Mouse (Mus musculus) CD4-positive, CD25-positive, alpha-beta regulatory T cell, adult 4 months (primary cell): ENCODE data around the gene Hist1h2bm. TPM values are rescaled to one million over a fixed set of nuclear protein-coding genes. Genes with fewer than 3 reads are reported as not detected.

Source experiments
- ATAC-seq: one replicate; pipeline ENCODE4 v1.8.0; 2017
- polyA plus RNA-seq, 2 experiments: library from polyadenylated mRNA; unstranded; fragments of 100-300 nt; shearing (Covaris generic); gene quantifications; one replicate each; pipeline ENCODE4 v1.2.1; 2017

Hist1h2bm gene
- polyA plus RNA-seq, 2 experiments from 2014 or later, result 1.8 to 2.5 TPM

DNA sequence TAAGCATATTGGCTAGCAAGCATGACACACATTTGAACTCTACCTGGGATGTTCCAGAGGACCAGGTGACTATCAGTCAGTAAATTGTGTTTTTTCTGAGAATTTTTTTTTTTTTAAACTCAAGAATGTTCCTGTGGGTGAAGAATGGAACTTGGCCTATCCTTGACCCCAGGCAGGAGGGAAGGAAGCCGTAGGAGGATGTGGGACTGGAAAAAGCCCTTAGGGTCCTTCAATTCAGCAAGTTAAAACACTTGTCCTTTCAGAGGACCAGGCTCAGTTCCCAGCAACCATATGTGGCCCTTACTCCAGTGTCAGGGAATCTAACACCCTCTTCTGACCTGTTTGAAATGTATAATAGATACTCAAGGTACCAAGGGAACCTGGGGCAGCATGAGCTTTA lies 7.7 kb downstream of the Hist1h2bm start:
- no peak for ATAC-seq

DNA sequence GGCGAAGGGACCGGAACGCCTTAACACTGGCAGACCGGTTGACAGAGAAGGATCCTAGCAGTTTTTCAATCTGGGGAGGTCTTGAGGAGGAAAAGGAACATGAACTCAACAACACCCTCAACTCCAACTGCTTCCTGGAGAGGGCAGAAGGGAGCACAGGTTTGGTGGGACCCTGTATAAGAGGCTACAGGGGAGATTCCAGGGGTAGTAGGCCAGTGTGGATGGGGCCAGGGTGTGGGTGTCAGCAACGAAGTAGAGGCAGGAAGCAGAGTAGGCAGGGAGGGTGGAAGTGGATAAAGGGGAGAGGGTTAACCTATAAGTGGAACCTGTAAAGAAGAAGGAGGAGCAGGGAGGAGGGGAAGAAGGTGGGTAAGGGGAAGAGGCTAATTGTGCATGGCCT lies 11.6 kb downstream of the Hist1h2bm start:
- no peak for ATAC-seq

DNA sequence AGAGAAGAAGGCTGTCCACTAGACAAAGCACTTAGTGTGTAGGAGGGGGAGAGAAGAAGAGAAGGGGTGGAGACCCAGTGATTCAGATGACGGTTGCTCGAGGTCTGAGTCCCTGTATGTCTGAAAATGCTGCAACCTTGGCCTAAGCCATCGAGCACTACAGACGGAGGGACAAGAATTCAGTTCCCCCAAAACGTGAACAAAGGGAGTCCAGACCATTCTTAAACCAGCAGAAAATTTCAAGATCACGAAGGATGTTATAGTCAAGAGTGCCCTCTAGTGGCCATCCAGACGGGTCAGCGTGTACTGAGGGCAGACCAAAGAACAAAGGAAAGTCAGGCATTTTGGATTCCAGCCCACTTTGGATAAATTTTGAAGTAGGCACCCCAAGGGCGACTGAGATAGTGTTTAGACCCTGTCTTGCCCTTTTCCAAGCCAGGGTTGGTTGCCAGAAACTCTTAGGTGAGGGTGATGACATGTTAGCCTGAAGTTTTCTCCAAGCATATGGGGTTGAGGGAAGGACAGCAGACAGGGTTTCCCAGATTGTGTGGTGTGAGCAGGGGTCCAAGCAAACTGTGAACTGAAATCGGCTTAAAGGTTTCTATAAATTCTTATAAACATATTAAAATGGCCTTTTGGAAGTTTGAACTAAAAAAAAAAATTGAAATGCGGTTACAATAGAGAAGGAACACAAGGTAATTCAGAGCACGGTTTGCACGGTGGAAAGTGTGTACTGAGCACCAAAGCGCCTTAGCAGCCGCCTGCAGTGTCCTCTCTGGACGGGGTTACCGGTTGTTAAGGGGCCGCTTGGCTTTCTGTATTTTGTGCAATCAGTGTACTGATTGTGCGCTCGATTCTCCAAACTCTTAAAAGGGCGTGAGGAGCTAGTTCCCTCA lies 12.4 kb downstream of the Hist1h2bm start:
- ATAC-seq, result peak; percentile 56

DNA sequence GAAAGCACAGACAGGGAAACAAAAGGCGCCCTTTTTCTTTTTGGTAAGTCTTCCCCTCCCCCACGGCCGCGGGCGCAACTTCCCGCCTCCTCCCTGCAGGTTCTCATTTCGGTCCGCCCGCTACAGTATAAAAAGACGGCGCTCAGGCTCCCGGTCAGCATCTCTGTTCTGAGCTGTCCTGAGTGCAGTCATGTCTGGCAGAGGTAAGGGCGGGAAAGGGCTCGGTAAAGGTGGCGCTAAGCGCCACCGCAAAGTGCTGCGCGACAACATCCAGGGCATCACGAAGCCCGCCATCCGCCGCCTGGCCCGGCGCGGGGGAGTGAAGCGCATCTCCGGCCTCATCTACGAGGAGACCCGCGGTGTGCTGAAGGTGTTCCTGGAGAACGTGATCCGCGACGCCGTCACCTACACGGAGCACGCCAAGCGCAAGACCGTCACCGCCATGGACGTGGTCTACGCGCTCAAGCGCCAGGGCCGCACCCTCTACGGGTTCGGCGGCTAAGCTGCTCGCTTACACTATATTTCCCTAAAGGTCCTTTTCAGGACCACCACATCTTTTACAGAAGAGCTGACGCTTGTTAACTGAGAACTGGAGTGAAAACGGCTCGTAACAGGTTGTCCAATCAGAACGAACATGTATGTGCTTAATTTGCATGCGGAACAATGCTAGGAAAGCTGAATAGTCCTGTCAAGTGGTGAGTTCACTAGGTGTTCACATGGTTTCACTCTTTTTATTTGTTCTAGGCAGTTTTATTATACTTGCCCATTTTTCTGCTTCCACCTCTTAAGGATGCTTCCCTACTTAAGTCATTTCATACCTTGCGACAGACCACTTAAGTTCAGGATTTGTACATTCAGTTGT lies 13.3 kb downstream of the Hist1h2bm start, which contains the start of gene Hist1h4j:
Hist1h4j (plus strand) TSS at position 159 of the 862 bp plus-strand sequence.
- peak; percentile 66 for ATAC-seq

DNA sequence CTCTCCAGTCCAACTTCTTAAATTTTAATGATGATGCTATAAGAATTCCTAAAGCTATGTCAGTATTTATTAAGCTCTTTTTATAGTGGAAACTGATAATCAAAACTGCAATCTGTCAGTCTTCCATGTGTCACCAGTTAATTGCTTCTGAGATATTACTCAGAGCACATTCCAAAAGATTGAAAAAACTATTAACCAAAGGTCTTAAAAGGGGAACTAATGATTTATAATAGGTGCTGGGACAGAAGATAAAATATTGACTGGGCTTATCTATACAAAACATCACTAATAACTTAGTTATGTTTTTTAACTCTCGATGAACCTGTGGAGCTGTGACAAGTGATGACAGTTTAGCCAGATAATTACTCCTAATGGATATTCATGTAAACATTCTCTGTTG lies 23.2 kb downstream of the Hist1h2bm start:
- ATAC-seq, result no peak

DNA sequence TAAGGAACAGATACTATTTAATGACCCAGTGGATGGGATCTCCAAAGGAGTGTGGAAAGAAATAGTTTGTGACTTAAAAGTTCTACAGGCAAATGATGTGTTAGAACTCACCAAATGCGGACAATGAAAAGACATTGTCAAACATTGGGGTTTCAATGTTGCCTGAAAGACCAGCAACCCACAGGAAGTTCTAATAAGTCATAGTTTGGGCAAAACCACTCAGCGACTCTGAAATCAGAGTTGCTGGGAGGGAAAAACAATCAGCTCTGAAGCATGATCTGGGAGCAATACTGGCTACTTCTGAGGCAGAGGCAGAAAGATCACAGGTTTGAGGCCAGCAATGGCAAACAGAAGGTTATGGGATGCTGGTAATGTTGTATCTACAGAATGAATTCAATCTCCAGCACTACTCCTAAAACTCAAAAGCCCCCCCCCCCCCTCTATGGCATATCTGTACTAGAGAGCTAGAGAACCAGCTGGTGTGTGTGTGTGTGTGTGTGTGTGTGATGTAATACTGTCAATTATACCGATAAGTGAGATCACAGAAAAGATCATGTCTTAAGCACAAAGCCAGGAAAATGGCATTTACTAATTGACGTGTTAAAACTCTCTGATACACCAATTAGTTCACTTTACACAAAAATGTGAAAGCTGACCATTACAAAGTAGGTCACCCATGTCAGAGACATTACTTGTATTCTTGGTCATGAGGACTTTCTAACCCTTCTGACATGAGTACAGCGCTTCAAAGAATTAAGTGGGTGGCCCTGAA lies 27.7 kb downstream of the Hist1h2bm start:
- no peak for ATAC-seq

DNA sequence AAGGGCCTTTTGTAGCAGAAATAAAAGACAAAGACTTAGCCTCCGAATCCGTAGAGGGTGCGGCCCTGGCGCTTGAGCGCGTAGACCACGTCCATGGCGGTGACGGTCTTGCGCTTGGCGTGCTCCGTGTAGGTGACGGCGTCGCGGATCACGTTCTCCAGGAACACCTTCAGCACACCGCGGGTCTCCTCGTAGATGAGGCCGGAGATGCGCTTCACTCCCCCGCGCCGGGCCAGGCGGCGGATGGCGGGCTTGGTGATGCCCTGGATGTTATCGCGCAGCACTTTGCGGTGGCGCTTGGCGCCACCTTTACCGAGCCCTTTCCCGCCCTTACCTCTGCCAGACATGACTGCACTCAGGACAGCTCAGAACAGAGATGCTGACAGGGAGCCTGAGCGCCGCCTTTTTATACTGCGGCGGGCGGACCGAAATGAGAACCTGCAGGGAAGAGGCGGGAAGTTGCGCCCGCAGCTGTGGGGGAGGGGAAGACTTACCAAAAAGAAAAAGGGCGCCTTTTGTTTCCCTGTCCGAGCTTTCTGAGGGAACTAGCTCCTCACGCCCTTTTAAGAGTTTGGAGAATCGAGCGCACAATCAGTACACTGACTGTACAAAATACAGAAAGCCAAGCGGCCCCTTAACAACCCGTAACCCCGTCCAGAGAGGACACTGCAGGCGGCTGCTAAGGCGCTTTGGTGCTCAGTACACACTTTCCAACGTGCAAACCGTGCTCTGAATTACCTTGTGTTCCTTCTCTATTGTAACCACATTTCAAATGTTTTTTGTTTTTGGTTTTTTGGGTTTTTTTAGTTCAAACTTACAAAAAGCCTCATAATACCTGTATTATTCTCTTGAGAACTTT lies 28.5 kb downstream of the Hist1h2bm start, which contains the start of gene Hist1h4k:
Hist1h4k (minus strand) TSS at position 347 of the 859 bp plus-strand sequence.
- peak; percentile 52 for ATAC-seq

DNA sequence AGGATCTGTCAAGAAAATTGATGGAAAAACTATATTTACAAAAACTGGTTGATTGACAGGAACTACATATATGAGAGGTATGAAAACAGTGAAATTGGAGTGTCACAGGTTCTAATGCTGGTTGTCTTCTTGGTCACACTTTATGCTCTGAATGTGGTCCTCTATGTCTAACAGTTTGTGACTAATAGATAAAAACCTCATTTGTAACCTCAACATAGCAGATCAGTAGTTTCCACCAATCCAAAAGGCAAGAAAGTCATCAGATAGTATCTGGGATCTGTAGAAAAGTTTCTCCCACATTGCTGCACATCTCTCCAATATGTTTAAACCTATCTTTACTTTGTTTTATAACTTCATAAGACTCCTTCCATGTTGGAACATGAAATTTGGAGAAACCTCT lies 29.6 kb downstream of the Hist1h2bm start:
- no peak for ATAC-seq

DNA sequence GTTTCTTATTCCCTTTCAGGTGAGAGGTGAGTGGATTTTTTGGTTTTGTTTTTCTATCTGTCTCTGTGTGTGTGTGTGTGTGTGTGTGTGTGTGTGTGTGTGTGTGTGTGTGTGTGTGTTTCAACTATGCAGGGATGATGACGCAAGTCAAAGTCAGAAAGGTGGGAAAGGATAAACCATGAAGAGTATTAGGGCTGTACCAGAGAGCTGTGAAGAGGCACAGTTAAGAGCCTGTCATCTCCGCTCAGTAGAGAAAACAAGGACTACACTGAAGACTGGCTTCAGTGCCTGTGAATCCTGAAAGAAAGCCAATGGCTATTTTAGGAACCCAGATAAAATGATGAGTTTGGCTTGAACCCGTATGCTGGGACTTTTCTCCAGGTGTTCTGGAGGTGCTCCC lies 30.0 kb downstream of the Hist1h2bm start:
- no peak for ATAC-seq

DNA sequence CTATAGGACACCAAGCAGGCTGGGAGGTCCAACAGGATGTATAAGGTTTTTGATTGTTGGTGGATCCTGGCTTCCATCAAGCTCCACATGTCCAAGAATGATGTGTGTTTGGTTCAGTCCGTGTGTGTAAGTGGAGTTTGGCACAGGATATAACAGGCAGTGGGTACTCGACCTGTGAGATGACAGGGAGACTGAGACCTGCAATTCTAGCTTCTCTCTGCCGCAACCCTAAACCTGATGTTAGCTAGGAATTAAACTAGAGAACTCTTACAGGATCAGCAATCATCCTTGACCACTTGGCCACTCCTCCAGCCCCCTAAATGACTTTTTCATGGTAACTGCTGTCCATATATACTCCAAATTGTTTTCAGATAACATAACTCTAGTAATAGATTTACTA lies 30.5 kb downstream of the Hist1h2bm start:
- no peak for ATAC-seq

DNA sequence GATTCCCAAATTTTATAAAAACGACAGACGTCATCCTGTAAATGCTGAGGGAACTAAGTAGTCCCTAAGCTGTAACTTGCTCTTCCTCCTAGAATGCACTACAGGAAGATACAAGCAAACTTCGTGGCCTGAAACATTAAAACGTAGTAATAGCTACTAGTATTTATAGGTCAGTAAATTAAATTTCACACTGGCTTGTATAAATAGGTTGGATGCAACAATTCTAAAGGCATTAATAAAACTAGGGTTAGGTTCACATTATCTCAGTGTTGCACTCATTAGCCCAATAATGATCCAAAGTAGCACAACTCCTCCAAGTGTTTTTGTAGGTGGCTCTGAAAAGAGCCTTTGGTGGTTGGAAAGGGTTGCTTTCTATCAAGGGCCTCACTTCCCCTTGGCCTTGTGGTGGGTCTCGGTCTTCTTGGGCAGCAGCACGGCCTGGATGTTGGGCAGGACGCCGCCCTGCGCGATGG lies 31.2 kb downstream of the Hist1h2bm start:
- ATAC-seq, result no peak

DNA sequence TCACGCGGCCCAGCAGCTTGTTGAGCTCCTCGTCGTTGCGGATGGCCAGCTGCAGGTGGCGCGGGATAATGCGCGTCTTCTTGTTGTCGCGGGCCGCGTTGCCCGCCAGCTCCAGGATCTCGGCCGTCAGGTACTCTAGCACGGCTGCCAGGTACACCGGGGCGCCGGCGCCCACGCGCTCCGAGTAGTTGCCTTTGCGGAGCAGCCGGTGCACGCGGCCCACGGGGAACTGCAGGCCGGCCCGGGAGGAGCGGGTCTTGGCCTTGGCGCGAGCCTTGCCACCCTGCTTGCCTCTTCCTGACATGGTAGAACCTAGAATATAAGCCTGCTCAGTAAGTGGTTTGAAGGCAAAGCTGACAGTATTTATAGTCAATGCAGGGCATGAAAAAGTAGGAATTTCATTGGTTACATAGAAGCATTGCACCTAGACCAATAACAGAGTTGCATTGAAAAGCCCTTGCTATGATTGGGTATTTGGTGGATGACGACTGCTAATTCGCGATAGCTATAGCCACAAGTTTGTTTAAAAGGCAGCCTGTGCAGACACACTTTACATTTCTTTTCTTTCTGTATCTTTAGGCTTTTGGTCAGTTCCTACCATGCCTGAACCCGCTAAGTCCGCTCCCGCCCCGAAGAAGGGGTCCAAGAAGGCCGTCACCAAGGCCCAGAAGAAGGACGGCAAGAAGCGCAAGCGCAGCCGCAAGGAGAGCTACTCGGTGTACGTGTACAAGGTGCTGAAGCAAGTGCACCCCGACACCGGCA lies 31.9 kb downstream of the Hist1h2bm start, which contains the start of the genes Hist1h2ak and Hist1h2bn:
Hist1h2ak (minus strand) TSS at position 304 of the 762 bp plus-strand sequence.
Hist1h2bn (plus strand) TSS at position 600 of the 762 bp plus-strand sequence.
- ATAC-seq, result peak; percentile 90

DNA sequence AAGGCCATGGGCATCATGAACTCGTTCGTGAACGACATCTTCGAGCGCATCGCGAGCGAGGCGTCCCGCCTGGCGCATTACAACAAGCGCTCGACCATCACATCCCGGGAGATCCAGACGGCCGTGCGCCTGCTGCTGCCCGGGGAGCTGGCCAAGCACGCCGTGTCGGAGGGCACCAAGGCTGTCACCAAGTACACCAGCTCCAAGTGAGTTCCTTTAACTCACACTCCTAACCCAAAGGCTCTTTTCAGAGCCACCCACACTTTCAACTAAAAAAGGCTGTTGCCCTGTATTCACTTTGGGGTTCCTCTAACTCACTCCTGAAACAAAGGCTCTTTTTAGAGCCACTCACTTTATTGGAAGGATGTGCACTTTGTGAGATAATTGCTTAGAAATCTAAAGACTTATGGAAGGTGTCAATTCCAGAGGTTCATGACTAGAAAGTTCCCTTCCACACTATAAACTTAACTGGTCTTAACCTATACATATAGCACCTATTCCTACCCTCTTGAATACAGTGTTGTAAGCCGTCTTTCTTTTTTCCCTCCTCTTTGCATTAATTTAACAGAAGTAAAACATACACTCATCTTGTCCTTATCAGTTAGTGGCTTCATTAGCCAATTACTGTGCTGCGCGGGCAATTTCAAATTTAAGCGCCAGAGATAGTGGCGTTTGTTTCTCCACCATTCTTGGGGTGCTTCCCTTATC lies 32.6 kb downstream of the Hist1h2bm start:
- ATAC-seq, result peak; percentile 1

DNA sequence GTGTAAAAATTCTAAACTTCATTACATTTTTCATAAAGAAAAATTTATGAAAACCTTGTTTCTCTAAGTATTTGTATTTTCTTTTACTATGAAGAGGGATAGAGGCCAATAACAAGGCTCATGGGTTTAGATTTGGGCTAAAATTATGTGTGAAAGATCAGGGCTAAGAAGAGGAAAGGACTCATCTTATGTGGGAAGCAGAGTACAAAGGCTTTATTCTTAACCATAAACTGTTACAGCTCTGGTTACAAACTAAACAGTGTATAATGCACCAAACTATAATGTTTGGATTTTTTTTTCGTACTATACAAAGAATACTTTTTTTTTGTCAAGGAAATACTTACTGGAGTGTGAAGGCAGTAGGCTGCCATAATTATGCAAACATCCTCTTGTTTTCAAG lies 33.9 kb downstream of the Hist1h2bm start:
- ATAC-seq, result no peak

Other genes starting within 250 kb of the Hist1h2bm start
- gene Zkscan4, start 243.1 kb upstream of the Hist1h2bm start, polyA plus RNA-seq, result not detected
- gene Gm10065, start 242.6 kb upstream of the Hist1h2bm start, polyA plus RNA-seq, result not detected
- gene AK157302, start 226.8 kb upstream of the Hist1h2bm start, polyA plus RNA-seq, result under 1 TPM; 0.51 to 0.95 TPM
- gene Gm11273, start 220.6 kb upstream of the Hist1h2bm start, polyA plus RNA-seq, result 10 to 100 TPM in 1 of 2 experiments, not detected in 1; 29.3 TPM
- gene Zkscan8, start 190.9 kb upstream of the Hist1h2bm start, polyA plus RNA-seq, result 1 to 10 TPM; 5.2 to 6.1 TPM
- gene Olfr1366, start 179.2 kb upstream of the Hist1h2bm start, polyA plus RNA-seq, result not detected
- gene Olfr1535, start 162.2 kb upstream of the Hist1h2bm start, polyA plus RNA-seq, result under 1 TPM in 1 of 2 experiments, not detected in 1; 0.32 TPM
- not detected for gene Olfr1364, start 140.3 kb upstream of the Hist1h2bm start, polyA plus RNA-seq
- not detected for gene Olfr1362, start 108.0 kb upstream of the Hist1h2bm start, polyA plus RNA-seq
- gene Olfr11, start 79.5 kb upstream of the Hist1h2bm start, polyA plus RNA-seq, result not detected
- gene Olfr1361, start 58.7 kb upstream of the Hist1h2bm start, polyA plus RNA-seq, result not detected
- not detected for gene Olfr1360, start 44.6 kb upstream of the Hist1h2bm start, polyA plus RNA-seq
- not detected for gene Olfr1359, start 23.9 kb upstream of the Hist1h2bm start, polyA plus RNA-seq
- not detected for gene Hist1h2bl, start 5.9 kb upstream of the Hist1h2bm start, polyA plus RNA-seq
- 10 to 100 TPM in 1 of 2 experiments, not detected in 1; 41.5 TPM for gene Hist1h2ai, start 5.6 kb upstream of the Hist1h2bm start, polyA plus RNA-seq
- 1 to 10 TPM; 2.1 to 2.5 TPM for gene Hist1h3h, start 4.4 kb upstream of the Hist1h2bm start, polyA plus RNA-seq
- gene Hist1h4j, start 13.0 kb downstream of the Hist1h2bm start, polyA plus RNA-seq, result not detected
- gene Hist1h4k, start 28.5 kb downstream of the Hist1h2bm start, polyA plus RNA-seq, result 10 to 100 TPM in 1 of 2 experiments, 1 to 10 TPM in 1; 8.2 to 16.8 TPM
- gene Hist1h2ak, start 31.8 kb downstream of the Hist1h2bm start, polyA plus RNA-seq, result 1 to 10 TPM in 1 of 2 experiments, not detected in 1; 2.1 TPM
- gene Hist1h2bn, start 32.1 kb downstream of the Hist1h2bm start, polyA plus RNA-seq, result 1 to 10 TPM in 1 of 2 experiments, not detected in 1; 5.6 TPM
- gene Hist1h1b, start 58.6 kb downstream of the Hist1h2bm start, polyA plus RNA-seq, result 1 to 10 TPM; 3.6 to 5.1 TPM
- not detected for gene Hist1h3i, start 61.3 kb downstream of the Hist1h2bm start, polyA plus RNA-seq
- gene Hist1h2an, start 65.2 kb downstream of the Hist1h2bm start, polyA plus RNA-seq, result 1 to 10 TPM in 1 of 2 experiments, not detected in 1; 8.0 TPM
- not detected for gene Hist1h2bp, start 65.4 kb downstream of the Hist1h2bm start, polyA plus RNA-seq
- 1 to 10 TPM; 4.9 to 6.4 TPM for gene Hist1h2bq, start 88.2 kb downstream of the Hist1h2bm start, polyA plus RNA-seq
- not detected for gene Hist1h2ao, start 88.4 kb downstream of the Hist1h2bm start, polyA plus RNA-seq
- 10 to 100 TPM in 1 of 2 experiments, not detected in 1; 21.4 TPM for gene Hist1h4m, start 89.7 kb downstream of the Hist1h2bm start, polyA plus RNA-seq
- gene Hist1h4n, start 110.2 kb downstream of the Hist1h2bm start, polyA plus RNA-seq, result 10 to 100 TPM in 1 of 2 experiments, not detected in 1; 12.8 TPM
- gene Hist1h2ap, start 111.5 kb downstream of the Hist1h2bm start, polyA plus RNA-seq, result 100 to 1,000 TPM in 1 of 2 experiments, 10 to 100 TPM in 1; 94.5 to 115 TPM
- 1 to 10 TPM; 4.7 to 6.5 TPM for gene Hist1h2br, start 111.7 kb downstream of the Hist1h2bm start, polyA plus RNA-seq
- gene Zfp184, start 223.1 kb downstream of the Hist1h2bm start, polyA plus RNA-seq, result under 1 TPM in 1 of 2 experiments, not detected in 1; 0.37 TPM